Mouse (Mus musculus) R1 (cell line): Measurements from ENCODE around the gene 4930404N11Rik.
A peak's percentile ranks its signal among the peaks of the same experiment; 100 is the strongest.

Source experiments
- DNase-seq: peaks from one replicate; pipeline ENCODE4 v3.0.0-alpha.2; 2018; ENCODE audit warnings: low read depth, low spot score

The 4930404N11Rik gene

GRCm38 (mm10) chr10:81365672-81366476 is at the start of gene 4930404N11Rik:
TSS of gene 4930404N11Rik (minus strand) at chr10:81365816.
- peak; percentile 83 for DNase-seq

- DNase-seq: no peak
Measured at GRCm38 (mm10) chr10:81415146-81415545, 49.5 kb upstream of the 4930404N11Rik start.

GRCm38 (mm10) chr10:81414682-81415081 is 49.1 kb upstream of the 4930404N11Rik start:
- DNase-seq: no peak

- peak; percentile 86 for DNase-seq
Measured at GRCm38 (mm10) chr10:81413310-81414261, 48.0 kb upstream of the 4930404N11Rik start.

GRCm38 (mm10) chr10:81412586-81413309 is 47.1 kb upstream of the 4930404N11Rik start:
- no peak for DNase-seq

- no peak for DNase-seq
Measured at GRCm38 (mm10) chr10:81411471-81412400, 46.1 kb upstream of the 4930404N11Rik start.

GRCm38 (mm10) chr10:81410981-81411380 is 45.4 kb upstream of the 4930404N11Rik start:
- DNase-seq: no peak

GRCm38 (mm10) chr10:81410350-81410749 is 44.7 kb upstream of the 4930404N11Rik start:
- DNase-seq: no peak

- DNase-seq: peak; percentile 80
Measured at GRCm38 (mm10) chr10:81409330-81409729, 43.7 kb upstream of the 4930404N11Rik start.

GRCm38 (mm10) chr10:81408871-81409291 is 43.3 kb upstream of the 4930404N11Rik start:
- peak; percentile 82 for DNase-seq

- no peak for DNase-seq
Measured at GRCm38 (mm10) chr10:81408424-81408729, 42.8 kb upstream of the 4930404N11Rik start.

GRCm38 (mm10) chr10:81407539-81408423 is 42.2 kb upstream of the 4930404N11Rik start:
- peak; percentile 79 for DNase-seq

- no peak for DNase-seq
Measured at GRCm38 (mm10) chr10:81406504-81407440, 41.2 kb upstream of the 4930404N11Rik start.

- DNase-seq: peak; percentile 70
Measured at GRCm38 (mm10) chr10:81405588-81406201, 40.1 kb upstream of the 4930404N11Rik start.

GRCm38 (mm10) chr10:81404720-81405119 is 39.1 kb upstream of the 4930404N11Rik start:
- DNase-seq: no peak

- peak; percentile 95 for DNase-seq
Measured at GRCm38 (mm10) chr10:81404082-81404481, 38.5 kb upstream of the 4930404N11Rik start.

- no peak for DNase-seq
Measured at GRCm38 (mm10) chr10:81403511-81403910, 37.9 kb upstream of the 4930404N11Rik start.

- DNase-seq: peak; percentile 57
Measured at GRCm38 (mm10) chr10:81402227-81402765, 36.7 kb upstream of the 4930404N11Rik start.
